Mouse (Mus musculus) spleen, postnatal 14 days (tissue): Measurements from ENCODE around the gene Tmem201.

Source experiments
- DNase-seq, 2 experiments: peaks; one replicate each; pipeline ENCODE4 v3.0.0; 2021 to 2022; ENCODE audit warnings: low spot score in 2 of 2

Tmem201 gene

DNA sequence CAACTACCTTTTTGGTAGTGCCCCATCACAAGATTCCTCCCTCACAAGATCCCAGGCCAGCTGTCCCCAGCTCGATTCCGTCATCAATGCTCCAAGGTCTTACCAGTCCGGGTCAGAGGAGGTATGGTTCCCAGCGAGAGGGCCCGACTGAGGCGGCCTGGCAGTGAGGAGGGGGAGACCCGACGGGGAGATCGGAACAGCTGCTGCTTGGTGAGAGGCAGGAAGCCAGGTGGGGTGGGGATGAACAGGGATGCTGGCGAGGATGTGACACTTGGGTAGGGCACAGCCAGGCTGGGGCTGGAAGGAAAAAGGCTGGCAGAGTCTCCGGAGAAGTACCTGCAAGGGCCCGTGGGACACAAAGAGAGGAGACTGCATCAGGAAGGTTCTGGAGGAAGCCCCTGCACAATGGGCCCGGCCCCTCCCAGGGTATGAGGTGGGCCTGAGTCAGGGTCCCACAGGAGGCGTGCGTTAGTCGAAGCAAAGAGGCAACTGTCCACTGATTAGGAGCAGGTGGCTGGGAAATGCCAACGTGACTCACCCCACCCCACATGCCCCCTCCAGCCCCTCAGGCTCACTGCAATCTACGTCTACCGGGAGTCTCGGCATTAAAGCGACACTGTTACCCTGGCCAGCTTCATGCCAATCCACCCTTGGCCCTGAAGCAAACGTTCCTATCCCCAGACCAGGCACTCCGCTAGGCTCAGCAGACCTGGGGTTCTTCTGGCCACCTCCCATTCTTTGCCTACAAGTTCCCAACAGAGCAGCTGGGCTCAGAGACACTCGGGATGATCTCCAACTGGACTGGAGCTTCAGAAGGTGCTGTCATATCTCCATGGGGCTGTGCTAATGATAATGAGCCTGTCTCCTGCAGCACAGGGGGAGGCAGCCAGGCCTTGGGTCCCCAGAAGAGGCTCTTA is 15.5 kb downstream of the Tmem201 start:
- DNase-seq: no peak

DNA sequence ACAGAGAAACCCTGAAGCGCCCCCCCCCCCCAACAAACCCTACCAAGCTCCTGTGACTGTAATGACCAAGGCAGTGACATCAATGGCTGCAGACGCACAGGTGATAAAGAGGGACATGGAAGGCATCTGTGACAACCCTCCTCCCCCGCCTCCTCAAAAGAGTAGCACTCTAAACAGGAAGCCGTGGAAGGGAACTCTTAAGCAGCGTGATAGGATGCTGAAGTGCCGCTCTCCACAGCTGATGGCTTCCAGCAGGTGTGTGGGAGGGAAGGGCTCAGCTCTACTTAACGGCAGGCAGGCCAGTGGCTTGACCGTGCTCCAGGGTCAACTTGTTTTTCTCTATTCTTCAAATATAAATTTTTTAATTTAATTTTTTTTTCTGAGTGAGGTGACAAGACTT is 16.7 kb downstream of the Tmem201 start:
- no peak for DNase-seq

DNA sequence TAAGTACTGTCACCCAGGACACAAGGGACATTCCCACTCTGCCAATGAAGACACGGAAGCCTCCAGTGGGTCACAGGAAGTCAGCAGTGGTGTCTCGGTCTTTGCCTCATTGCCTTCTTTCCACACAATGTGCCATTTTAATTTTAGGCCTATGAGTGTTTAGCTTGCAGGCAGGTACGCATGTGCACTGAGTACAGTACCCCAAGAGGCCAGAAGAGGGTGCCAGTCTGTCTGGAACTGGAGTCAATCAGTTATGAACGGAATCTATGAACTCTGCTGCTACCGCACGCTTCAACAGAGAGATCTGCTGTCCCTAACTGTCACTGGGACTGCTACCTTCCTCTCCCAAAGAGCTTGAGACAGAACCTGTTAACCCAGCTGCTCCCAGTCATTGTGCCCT is 18.2 kb downstream of the Tmem201 start:
- DNase-seq: peak in 1 of 2 experiments; percentile 33

DNA sequence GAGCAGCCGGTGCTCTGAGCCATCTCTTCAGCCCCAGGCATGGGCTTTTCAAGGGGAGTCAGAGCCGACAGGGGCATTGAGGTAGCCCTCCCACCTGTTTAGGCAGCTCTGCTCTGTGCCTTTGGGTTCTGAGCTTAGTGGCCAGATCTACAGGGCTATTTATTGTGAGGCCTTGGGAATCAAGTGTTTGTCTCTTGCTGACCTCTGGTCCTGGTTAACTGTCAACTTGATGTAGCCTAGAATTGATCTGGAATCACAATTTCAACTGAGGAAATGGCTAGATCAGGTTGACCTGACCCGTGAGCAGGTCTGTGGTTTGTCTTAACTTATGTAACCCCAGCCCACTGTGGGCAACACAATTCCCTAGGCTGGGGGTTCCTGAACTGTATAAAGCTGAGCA is 23.3 kb downstream of the Tmem201 start:
- no peak for DNase-seq

DNA sequence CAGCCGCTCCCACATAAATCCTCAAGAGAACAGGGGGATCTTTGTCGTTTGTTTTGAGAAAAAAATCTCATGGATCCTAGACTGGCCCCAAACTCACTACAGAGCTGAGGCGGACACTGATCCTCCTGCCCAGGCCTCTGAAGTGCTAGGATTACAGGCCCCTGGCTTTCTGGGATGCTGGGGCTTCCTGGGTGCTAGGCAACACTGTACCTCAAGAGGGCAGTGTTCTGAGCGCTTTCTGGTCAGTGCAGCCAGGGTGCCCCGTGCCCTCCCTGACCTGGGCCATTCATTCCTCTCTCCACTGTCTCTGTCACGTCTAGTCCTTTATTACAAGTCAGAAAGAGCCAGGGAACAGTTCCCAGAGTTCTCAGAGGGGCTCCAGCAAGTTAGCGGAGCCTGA is 25.9 kb downstream of the Tmem201 start:
- DNase-seq: no peak

DNA sequence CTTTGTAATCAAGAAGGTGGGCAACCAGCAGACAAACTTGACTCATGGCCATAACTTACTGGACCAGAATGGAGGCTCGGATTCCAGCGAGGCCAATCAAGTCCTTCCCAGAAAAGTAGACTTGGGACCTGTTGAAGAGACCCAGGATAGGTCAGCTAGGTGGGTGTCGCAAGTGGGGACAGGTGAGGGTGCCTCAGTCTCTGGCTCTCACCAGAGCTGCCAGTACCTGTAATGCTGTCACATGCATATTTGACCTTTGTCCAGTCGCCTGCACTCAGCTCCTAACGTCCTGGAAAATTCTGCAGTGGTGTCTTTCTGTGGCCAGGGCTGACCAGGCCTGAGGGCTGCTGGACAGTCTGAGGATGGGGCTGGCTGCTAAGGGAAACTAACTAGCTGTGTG is 26.4 kb downstream of the Tmem201 start:
- no peak for DNase-seq

DNA sequence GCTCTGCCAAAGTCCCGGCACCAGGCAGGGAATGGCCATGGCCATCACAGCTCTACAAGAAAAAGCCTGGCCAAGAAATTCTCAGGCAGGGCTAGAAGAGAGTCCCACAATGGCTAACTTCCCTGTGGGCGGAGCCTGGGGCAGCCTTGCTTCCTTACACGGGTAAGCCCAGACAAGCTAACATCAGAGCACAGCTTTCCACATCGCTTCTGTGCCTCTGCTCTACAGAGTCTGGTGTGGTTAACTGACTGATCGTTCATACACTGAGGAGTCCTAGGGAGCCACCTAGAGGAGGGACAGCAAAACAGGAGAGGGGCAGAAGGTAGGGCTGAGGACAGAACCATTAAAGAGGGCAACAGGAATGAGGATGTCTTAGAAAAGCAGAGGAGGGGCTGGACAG is 27.3 kb downstream of the Tmem201 start:
- peak; percentile 34 to 47 for DNase-seq

DNA sequence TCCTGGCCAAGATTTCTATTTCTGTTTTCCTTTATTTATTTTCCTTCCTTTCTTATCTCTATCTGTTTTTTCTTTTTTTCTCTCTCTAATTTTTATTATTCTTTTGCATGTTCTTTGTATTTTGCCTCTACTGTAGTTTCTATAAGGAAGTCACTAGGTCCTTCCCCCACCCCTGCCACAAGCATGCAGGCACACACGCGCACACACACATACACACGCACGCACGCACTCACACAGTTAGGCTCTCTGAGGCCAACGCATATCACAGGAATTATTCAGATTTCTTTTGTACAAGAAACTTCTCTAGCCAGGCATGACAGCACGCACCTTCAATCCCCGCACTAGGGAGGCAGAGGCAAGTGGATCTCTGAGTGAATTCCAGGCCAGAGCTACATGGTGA is 31.9 kb downstream of the Tmem201 start:
- DNase-seq: peak; percentile 44 to 63

DNA sequence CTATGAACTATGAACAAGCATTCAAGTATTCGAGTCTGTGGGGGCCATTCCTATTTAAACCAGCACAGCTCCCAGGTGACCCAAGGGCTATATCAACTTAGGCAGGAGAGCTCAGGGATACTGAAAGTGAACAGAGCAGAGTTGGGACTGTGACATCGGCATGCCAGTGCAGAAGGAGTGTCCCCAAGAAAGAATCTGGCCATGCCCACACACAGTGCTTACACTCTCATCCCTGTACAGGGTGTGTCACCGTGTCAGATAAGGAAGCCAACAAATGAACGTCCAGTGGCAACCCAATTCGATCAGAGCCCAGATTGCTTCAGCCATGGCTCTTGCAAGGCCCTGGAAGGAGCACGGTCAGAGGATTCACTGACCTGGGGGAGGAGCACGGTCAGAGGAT is 32.5 kb downstream of the Tmem201 start:
- no peak for DNase-seq

DNA sequence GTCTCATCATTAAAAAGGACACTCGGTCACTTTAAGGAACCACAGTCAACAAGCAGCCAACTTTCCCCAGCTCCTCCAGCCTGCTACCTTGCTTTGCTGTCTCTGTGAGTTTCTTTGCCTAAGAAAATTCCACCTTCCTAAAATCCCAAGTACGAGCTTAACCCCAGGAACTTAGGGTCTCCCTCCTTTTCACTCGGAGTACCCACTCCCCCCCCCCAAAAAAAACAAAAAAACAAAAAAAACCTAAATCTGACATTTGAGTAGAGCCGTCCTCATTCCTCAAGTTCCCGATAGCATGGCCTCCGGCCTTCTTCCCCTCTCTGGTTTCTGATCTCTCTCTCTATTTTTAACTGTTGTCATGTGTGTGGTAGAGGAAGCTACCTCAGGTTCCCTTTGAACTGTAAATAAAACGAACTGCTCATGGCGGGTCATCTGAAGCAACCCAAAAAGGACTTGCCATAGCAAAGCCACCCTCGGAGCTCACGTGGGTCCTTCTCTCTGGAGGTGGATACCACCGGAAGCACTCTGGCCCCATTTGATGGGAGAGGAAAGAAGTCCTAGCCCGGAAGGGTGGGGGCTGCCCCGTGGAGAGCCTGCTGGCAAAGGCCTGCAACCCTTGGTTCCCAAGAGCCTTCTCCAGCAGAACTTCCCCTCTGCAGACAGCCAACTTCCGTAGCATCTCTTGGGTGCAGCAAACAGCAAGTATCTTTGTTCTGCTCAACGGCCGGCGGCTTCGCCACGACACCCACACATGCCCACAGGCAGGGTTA is 35.4 kb downstream of the Tmem201 start, which contains the start of gene Pik3cd:
Pik3cd (minus strand) TSS at position 362 of the 770 bp plus-strand sequence.
- DNase-seq: peak; percentile 31 to 46

DNA sequence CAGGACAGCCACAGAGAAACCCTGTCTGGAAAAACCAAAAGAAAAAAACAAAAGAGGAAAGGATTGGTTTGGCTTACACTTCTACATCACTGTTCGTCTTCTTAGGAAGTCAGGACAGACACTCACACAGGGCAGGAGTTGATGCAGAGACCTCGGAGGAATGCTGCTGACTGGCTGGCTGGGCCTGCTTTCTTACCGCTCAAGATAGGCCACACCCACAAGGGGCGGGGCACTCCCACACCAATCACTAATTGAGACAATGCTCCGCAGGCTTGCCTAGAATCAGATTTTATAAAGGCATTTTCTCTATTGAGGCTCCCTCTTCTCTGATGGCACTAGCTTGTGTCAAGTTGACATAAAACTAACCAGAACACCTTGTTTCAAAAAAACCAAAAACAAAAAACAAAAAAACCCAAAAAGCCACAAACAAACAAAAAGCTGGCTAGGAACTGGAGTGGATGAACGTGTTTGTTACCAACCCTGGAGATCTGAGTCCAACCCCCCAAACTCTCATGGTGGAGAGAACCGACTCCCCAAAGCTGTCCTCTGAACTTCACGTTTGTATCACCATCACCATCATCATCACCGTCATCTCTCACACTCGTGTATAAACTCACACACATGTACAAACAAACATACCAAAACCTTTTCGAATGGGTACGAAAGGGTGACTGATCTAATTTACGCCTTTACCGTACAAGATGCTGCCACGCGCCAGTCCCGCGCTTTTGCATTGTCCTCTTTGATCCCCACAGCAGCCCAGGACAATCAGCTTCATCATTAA is 36.2 kb downstream of the Tmem201 start:
- DNase-seq: peak; percentile 65 to 74

DNA sequence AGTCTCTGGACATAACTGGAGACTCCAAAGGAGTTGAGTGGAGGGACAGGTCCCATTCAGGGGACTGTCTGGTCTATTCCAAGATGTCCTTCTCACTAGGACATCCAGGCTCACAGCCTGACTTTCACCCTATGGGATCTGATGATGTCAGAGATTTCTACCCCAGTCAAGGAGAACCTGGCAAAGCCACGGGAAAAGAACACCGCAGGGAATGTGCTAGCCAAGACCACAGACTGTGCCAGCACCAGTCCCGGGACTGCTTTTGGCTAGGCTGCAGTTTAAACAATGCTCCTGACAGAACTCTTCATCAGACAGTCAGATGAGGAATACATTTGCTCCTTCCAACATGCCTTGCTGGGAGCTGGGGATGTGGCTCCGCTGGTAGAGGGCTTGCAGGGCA is 37.9 kb downstream of the Tmem201 start:
- DNase-seq: no peak

DNA sequence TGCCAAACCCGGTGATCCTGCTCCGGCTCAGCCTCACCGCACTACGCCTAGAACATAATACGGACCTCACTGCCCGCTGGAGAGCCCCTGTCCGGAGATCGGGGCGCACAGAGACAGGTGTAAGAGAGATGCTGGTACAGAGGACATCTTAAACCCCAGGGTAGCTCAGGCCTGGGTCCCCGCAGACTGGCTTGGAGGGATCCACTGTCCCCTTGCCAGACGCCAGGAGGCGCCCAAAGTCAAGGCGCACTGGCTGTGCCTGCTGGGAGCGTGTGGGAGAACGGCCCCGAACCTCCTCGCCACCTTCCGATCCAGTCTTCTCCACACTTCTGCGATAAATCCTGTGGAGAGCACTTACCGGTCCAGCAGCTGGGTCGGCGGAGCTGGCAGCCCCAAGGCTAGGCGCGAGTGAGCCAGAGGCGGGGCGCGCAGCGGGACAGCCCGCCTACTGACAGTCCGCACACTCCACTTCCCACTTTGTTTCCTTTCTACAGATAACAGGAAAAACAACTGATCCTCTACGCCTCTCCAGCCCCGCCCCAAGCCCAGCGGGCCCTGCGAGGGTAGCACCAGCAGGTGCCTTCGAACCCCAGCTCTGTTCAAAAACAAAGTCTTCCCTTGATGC is 39.5 kb downstream of the Tmem201 start:
- DNase-seq: peak; percentile 42 to 55

DNA sequence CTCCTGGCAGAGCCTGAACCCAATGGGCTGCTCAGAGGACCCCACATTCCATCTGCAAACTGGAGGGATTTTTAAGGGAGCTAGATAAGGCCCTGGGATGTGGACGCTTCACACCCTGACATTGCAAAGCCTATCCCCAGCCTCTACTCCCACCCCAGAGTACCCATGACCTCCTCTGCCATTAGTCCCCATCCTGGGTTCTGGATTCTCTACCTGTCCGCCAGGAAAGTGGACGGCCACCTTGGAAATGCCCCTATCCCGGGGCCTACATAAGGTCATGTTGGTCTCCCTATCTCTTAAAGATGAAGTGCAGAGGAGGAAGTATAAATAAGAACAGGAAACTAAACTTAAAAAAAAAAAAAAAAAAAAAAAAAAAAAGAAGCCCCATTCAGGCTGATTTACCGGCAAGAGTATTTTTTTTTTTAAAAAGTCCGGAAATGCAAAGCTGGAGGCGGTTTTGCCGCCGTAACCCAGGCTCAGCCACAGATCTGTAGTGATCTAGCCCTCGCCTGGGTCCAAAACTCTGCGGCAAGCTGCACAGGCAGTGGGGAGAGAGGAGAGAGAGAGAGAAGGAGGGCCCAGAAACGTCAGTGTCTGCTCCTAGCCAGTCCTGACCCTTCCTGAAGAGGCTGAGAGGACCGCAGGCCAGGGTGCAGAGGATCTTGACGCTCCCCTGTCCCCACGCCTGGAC is 40.2 kb downstream of the Tmem201 start:
- peak; percentile 38 to 46 for DNase-seq

DNA sequence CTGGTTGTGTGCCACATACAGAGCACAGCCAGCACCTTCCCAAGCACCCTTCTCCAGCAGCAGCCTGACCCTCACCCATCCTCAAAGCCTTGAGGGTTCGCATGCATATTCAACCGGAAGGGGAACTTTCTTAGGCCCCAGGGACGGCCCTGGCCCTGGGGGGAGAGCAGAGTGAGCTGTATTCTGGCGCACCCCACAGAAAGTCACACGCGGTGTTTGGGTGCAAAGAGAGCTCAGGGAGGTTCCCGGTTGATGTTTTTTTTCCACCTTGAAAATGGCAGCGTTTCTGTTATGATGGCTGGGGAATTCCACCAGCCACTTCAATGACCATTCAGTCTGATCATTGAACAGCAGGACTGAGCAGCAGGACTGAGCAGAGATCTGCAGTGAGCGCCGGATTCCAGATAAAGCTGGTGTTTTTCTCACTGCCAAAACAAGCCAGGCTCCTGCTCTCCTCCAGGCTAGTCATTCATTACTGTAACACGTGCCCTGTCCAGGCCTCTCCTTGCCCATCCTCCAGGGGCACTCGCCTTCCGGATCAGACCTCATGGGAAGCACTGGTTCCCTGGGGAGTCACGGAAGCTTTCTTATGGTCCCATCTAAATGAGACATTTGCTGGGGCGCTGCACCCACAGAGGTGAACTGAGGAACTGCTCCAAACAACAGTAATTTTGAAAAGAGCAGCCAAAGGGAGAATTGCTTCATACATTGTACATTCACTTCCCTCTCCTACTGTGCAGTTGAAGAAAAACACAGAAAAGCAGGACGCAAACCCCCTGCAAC is 41.5 kb downstream of the Tmem201 start:
- peak in 1 of 2 experiments; percentile 22 for DNase-seq

DNA sequence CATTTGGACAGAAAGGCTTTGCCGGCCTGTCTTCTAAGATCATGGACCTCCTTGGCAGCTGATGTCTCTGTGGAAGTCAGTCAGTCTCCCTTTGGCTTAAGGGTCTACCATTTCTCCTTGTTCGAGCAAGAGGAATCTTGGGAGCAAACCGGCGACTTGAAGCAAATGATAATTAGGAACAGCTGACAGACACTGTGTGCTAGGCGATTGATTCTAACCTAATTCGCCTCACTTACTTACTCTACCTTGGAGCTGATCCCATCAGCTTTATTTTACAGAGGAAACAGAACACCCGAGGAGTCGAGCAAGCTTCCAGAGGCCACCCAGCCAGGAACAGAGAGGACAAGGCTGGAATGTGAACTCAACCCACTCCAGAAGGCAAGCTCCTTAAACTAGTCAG is 46.5 kb downstream of the Tmem201 start:
- no peak for DNase-seq

DNA sequence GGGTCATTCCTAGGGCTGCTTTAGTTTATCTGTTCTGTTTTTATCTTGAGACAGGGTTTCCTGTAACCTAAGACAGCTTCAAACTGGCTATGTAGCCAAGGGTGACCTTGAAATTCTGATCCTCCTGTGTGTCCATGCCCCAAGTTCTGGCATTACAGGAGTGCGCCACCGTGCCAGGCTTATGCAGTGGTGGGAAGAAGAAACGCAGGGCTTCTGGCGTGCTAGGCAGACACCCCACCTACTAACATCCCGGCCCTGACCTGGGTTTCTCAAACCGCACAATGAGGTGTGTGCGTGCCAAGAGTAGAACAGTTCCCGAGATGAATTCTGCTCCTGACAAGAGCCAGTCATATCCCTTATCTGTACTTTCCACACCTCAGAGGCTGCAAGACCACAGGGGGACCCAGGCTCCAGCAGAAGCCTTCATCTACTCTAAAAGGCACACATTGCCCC is 47.0 kb downstream of the Tmem201 start:
- no peak for DNase-seq

DNA sequence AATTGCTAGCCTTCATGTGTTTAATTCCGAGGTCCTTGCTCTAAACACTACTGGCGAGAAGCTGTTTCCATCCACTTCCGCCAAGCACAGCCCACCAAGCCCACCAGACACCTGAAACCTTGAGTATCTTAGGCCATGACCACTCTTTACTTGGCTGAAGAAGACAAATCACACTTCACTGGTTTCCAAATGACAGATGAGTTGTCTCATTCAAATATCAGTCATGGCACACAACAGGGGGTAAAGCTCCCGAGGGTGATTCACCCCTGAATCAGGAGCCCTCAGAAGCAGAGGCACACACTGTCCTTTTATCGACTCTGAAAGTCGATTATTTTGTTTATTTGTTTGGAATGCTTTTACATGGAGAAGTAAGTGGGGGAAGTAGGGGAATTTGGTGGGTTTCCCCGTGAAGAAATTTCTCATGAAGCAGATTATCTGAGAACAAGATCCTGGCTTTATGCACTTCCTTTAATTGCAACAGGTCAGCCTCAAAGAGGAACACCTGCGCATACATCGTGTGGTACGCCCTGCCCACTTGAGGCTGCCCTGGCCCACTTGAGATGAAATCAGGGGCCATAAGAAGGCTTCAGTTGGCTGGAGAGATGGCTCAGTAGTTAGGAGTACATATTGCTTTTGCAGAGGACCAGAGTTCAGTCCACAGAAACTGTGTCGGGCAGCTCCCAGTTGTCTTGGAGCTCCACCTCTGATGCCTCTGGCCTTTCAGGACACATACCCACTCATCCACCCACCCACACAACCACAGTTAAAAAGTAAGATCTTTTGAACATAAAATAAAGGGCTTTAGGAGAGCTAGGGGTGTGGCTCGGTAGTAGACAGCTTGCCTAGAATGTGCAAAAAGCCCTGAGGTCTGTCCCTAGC is 47.8 kb downstream of the Tmem201 start:
- DNase-seq: no peak

DNA sequence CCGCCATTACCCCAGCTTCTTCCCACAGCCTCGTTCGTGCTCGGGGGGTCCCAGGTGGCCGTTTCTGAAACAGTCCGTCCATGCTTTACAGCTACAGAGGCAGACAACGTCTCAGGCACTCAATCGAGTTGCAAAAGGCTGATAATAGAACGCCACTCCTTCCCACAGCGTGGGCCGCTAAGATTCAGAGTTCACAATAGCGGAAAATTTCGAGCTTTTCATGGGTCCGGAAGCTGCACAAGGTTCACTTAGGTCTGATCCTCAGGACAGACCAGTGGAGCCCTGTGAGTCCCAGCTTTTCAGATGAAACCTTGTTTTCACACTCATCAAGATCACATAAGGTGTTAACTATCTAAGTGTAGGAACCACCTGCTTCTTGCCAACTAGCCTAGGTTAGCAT is 49.0 kb downstream of the Tmem201 start:
- no peak for DNase-seq
